Mouse (Mus musculus): ENCODE results near the gene Mfap5.
"Not testable (repeated sequence)": the region's sequence is repeated elsewhere in the genome, so short reads cannot be mapped to it uniquely, and the experiment has no call there.

The Mfap5 gene

GRCm38 (mm10) chr6:122560427-122560826, 54.8 kb downstream of the Mfap5 start:
- DNase-seq (ENCODE audit: low spot score in 2 of 2), result peak; percentile 74 to 81

GRCm38 (mm10) chr6:122561005-122561404, 55.4 kb downstream of the Mfap5 start:
- no peak for DNase-seq (ENCODE audit: low spot score in 2 of 2)

GRCm38 (mm10) chr6:122562463-122562862, 56.8 kb downstream of the Mfap5 start:
- DNase-seq (ENCODE audit: low spot score in 2 of 2), result peak; percentile 83

GRCm38 (mm10) chr6:122565070-122565784, 59.6 kb downstream of the Mfap5 start:
- DNase-seq (ENCODE audit: low spot score in 2 of 2), result no peak

- DNase-seq (ENCODE audit: low spot score in 2 of 2), result no peak
Measured at GRCm38 (mm10) chr6:122569113-122569512, 63.5 kb downstream of the Mfap5 start.

GRCm38 (mm10) chr6:122569762-122570161, 64.1 kb downstream of the Mfap5 start:
- no peak for DNase-seq (ENCODE audit: low spot score in 2 of 2)

- no peak for DNase-seq (ENCODE audit: low spot score in 2 of 2)
Measured at GRCm38 (mm10) chr6:122570695-122571616, 65.3 kb downstream of the Mfap5 start.

GRCm38 (mm10) chr6:122571617-122571959, 65.9 kb downstream of the Mfap5 start:
- DNase-seq (ENCODE audit: low spot score in 2 of 2), result peak in 1 of 2 experiments; percentile 20

GRCm38 (mm10) chr6:122575037-122575436, 69.4 kb downstream of the Mfap5 start:
- not testable (repeated sequence) for DNase-seq (ENCODE audit: low spot score in 2 of 2)

- DNase-seq (ENCODE audit: low spot score in 2 of 2), result no peak
Measured at GRCm38 (mm10) chr6:122577030-122577429, 71.4 kb downstream of the Mfap5 start.

All from right cerebral cortex, adult 2 months (tissue).